Mouse (Mus musculus): ENCODE results near the gene Hist1h3e.

Gene Hist1h3e

DNA sequence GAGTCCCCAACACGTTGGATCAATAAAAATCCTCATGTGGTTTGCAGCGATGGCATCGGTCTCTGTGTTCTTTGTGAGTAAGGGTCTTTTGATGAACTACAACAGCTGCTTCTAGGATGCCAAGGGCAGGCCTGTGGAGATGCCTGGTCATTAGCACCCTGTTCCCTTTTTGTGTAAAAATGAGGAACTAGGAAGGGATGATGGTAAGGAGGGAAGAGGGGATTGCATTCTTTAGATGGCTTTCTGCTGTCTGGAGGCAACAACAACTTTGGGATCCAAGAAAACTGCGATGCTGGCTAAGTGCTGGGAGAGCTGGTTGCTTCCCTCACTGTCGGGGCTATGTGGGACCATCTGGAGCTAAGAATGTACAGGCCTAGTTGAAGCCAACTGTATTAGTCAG, 23.9 kb downstream of the Hist1h3e start:
- DNase-seq (ENCODE audit: low spot score in 2 of 2): no peak

DNA sequence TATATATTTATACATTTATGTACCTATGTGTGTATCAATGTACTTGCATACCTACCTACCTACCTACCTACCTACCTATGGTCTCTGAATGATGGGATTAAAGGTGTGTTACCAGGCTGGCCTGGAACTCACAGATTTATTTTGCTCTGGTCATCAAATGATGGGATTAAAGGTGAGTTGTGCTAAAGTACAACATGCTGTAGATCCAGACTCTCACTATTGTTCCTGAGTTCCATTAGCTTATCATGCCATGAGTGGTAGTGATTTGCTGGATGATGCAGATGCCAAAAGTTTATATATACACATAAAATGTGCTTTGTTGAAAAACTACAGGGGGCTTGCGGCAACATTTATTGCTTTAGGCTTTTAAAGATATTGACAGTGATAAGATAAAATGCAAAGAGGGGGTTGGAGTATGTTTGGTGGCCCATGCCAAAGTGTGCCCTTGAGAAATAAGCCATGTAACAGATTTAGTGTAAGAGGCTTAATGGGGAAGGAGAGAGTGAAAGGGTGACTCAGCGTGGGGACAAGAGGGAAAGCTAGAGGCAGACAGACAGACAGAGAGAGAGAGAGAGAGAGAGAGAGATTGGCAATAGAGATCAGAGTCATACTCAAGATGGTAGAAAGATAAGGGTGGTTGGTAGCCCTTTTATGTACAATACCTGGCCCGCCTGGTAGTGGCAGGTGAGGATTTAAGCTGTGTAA, 25.0 kb downstream of the Hist1h3e start:
- DNase-seq (ENCODE audit: low spot score in 2 of 2): no peak

DNA sequence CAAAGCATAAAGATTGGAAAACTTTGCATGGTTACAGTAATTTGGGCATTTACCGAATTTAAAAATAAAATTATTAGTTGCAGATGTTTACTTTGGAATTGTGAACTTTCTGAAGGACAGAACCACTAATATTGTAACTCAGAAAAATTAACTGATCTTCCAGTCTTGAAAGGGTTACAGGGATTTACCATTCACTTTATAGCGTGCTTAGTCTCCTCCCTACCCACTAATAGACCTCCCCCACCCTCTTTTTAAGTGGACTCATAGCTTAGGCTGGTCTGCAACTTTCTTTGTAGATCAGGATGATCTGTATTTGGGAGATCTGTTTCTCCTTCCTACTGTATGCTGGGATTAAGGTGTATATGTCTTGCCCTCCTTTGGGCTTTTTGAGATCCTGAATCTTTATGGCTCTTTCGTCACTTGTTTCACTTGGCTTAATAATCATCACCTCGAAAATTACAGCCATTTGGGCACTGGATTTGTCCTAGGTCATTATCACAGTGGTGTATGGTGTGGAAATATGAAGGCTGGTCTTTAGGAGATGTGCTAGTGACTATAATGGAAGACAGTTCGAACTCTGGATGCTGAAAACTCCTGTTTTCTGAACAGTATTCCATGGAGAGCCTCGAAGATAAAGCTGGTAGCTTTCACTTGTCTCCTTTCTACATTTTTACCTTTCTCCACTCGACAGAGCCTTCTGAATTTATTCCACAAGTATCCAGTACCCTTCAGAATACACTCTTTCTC, 25.9 kb downstream of the Hist1h3e start:
- no peak for DNase-seq (ENCODE audit: low spot score in 2 of 2)

DNA sequence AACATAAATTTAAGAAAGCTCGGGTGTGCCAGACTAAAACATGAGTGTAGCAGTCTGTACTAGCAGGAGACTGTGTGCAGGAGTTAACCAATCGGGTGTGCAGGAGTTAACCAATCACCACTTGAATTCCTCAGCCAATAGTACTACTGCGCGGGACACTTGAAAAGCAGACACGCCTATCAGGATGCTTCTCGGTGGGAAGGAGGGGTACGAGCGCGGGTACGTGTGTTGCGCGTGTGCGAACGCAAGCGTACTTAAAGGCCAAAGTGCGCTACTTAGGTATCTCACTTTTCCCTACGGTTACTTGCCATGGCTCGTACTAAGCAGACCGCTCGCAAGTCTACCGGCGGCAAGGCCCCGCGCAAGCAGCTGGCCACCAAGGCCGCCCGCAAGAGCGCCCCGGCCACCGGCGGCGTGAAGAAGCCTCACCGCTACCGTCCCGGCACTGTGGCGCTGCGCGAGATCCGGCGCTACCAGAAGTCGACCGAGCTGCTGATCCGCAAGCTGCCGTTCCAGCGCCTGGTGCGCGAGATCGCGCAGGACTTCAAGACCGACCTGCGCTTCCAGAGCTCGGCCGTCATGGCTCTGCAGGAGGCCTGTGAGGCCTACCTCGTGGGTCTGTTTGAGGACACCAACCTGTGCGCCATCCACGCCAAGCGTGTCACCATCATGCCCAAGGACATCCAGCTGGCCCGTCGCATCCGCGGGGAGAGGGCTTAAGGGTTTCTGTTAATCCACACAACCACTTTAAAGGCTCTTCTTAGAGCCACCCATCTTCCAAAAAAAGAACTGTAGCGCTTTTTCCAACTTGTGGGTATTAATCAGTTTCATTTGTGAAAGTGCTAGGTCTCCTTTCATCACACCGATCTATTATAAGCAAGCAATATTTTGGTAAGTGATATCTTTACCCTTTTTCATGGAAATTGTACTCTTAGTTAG, 26.8 kb downstream of the Hist1h3e start, which contains the start of gene Hist1h3g:
Gene Hist1h3g, plus strand, starts transcription at position 286 of the 939 bp plus-strand sequence.
- DNase-seq (ENCODE audit: low spot score in 2 of 2): peak; percentile 74 to 81

DNA sequence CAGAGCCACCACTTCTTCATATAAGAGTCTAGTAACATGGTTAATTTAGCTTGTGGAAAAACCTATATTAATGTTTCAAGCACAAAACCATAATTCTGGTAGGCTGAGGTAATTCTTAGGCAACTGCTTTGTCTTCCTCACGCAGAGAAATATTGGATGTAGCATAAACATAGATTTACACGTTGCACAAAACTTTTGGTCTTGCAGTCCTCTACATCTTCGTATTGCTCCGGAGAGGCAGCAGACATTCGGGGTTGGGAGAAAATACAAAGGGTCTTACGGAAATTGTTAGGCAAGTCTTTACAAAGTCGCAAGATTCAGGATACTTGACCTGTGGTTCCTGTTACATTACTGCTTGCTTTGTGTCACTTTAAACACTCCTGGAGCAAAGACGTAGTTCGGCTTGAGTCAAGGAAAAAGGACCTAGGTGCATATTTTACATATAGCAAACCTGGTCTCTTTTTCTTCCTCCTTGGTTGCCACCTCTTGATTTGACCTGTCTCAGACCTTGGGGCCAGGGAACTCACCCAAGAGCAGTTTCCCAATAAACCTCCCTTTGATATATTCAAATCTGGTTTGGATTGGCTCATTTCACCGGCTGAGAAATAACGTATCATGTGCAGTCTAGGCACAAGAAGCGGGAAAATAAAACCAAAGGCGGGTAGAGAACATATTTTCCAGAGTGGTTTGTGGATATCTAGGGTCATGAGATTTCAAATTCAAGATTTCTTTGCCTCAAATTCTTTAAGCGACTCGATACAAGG, 27.6 kb downstream of the Hist1h3e start:
- DNase-seq (ENCODE audit: low spot score in 2 of 2): no peak

DNA sequence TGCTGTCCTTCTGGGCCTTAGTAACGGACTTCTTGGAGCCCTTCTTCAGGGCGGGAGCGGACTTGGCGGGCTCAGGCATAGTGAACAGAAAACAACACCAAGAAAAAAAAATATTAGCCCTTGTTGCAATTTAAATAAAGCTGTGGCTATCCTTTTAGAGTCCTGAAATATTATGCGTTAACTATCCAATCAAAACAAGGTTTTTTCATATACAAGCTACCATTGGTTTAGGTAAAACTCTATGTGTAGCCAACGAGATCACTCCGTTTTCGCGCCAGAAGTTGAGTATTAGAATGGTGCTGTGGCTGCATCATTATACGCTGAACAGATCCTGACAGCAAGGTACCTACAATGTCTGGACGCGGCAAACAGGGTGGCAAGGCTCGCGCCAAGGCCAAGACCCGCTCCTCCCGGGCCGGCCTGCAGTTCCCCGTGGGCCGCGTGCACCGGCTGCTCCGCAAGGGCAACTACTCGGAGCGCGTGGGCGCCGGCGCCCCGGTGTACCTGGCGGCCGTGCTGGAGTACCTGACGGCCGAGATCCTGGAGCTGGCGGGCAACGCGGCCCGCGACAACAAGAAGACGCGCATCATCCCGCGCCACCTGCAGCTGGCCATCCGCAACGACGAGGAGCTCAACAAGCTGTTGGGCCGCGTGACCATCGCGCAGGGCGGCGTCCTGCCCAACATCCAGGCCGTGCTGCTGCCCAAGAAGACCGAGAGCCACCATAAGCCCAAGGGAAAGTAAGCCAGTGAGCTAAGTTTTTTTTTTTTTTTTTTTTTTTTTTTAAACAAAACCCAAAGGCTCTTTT, 28.4 kb downstream of the Hist1h3e start, which contains the start of gene Hist1h2af:
Gene Hist1h2af, plus strand, starts transcription at position 347 of the 808 bp plus-strand sequence.
- DNase-seq (ENCODE audit: low spot score in 2 of 2): peak; percentile 31 to 53

DNA sequence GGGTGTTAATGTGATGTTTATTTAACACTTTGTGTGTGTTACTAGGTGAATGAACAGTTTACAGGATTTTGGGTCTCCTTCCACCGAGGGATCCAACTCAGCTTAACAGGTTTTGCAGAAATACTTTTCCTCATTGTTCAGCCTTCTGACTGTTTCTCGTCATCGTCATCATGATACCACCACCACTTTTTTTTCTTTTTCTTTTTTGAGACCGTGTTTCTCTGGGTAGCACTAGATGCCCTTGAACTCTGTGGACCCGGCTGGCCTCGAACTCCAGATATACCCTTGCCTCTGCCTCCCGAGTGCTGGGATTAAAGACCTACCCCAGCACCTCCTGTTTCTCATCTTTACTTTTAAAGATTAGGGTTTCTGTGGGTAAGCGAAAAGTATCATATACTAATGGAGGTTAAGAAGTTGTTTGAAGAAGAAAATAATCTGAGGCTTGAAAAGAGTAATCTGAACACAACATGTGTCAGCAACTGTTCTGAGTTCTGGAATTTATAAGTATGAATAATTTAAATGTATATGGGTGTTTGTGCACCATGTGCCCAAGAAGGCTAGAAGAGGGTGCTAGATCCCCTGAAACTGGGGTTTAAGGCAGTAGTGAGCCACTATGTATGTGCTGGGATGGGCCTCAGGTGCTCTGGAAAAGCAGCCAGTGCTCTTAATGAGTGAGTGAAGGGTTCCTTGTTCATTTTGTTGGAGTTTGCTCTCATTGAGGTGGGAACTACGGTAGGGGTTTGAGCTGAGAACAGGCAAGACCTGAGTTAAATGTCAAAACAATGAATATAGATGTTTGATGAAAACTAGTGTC, 29.7 kb downstream of the Hist1h3e start:
- no peak for DNase-seq (ENCODE audit: low spot score in 2 of 2)

DNA sequence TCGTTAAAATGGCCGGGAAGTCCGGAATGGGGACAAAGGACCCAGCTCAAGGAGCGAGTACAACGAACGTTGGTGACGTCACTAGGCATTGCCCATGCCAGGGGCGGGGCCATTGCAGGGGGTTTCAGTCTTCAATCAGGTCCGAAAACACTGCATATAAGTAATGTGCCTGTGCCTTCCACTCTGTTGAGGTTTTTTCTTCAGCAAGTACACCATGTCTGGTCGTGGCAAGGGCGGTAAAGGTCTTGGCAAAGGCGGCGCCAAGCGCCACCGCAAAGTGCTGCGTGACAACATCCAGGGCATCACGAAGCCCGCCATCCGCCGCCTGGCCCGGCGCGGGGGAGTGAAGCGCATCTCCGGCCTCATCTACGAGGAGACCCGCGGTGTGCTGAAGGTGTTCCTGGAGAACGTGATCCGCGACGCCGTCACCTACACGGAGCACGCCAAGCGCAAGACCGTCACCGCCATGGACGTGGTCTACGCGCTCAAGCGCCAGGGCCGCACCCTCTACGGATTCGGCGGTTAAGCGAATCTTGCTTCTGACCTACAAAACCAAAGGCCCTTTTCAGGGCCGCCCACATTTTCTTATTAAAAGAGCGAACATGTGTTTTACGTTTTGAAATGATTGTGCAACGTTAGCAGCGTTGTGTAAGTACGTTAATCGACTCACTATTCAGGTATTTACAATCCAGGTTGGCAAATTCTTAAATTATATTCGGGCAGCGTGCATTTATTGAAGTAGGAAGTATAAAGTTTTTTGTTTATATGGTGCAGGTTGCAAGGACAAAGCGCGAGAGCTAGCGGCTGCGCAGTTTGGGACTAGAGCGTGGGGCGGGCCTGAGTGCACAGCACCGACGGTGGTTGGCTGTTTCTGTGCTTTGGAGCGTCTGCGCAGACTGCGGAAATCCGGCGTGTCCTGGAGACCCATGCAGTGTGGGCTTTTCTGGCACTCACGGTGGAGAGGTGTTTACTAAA, 31.0 kb downstream of the Hist1h3e start, which contains the start of gene Hist1h4h:
Gene Hist1h4h, plus strand, starts transcription at position 150 of the 975 bp plus-strand sequence.
- DNase-seq (ENCODE audit: low spot score in 2 of 2): peak; percentile 95 to 96

DNA sequence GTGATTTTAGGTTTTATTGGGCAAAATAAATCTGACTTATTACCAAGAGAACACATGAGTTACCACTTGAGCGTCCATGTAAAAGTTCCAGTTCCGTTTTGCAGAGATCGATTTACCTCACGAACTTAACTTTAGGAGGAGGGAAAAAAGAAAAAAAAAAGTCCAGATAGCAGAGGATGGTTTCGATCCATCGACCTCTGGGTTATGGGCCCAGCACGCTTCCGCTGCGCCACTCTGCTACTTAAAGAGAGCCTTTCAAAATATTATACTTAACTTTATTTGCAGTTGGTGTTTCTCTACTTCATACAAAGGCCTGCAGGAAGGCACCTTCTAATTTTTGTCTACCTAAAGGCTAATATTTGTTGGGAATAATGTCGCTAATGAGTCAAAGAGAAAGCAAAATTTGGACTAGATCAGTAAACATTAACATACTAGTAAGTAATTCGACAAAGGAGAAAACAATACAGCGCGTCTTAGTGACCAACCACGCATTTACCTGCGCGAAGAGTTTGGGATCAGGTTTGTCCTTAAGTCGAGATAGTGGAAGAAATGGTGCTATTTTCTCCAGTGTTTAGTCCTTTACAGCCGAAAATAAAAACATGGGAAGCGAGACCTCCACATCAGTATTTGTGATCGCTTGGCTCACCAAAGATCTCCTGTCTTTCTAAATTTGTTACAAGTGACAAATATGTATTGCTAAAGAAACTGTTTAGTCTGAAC, 31.8 kb downstream of the Hist1h3e start:
- peak; percentile 79 to 83 for DNase-seq (ENCODE audit: low spot score in 2 of 2)

DNA sequence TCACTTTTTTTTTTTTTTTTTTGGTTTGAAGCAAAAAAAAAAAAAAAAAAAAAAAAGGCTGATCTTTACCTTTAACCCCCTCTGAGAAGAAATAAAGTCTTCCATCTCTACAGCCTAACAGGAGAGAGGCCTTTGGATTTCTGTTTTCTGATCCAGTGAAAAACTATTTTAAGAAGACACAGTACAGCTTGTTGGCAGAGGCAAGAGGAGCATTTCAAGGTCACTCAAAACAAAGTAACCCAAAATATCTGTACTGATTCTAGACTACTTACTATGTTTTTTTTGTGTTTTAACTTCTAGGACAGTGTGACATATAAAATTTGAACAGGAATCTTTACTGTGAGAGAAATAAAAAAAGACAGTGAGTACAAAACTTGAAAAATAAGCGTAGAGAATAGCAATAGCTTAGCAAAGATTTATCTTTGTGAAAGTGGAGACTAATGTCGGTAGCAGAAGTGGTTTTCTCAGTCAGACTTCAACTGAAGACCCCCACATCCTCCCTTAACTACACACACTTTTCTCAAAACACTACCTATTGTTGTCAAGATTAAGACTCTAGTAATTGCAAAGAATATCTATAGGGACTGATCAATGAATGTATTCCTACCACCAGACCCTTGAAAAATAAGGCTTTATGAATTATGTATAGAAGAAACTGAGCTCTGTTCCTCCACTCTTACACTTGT, 32.5 kb downstream of the Hist1h3e start:
- no peak for DNase-seq (ENCODE audit: low spot score in 2 of 2)

DNA sequence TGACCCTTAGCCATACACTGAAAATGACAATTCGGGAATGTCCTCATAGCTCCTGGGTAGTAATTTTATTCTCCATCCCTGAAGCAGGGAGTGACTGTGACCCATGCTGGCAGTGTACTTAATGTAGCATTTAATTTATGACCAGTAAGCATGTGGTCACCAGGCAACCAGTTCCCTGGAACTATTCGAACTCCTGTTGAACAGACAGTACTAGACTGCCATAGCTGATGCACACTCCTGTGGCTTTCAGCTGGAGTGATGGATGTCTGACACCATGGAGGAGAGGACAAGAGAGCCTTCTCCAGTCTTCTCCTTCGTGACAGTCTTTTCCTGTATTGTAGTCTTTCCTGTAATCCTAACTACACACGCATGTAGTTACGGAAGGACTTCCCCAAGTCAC, 33.2 kb downstream of the Hist1h3e start:
- DNase-seq (ENCODE audit: low spot score in 2 of 2): no peak

DNA sequence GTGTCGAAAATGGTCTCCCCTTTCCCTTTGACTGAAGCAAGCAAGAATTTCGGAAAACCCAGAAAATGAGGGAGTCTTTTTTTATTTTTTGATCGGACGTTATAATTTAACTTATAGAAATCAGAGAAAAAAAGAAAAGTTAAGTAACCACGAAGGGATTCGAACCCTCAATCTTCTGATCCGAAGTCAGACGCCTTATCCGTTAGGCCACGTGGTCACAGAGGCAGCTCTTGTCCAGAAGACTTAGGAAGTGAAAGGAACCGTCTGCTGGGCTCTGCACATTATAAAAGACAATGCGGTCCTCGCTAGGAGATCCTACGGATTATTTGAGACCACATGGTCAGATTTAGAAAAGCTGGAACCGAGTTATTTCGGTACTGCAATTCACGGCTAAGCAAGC, 35.9 kb downstream of the Hist1h3e start:
- peak; percentile 89 for DNase-seq (ENCODE audit: low spot score in 2 of 2)

DNA sequence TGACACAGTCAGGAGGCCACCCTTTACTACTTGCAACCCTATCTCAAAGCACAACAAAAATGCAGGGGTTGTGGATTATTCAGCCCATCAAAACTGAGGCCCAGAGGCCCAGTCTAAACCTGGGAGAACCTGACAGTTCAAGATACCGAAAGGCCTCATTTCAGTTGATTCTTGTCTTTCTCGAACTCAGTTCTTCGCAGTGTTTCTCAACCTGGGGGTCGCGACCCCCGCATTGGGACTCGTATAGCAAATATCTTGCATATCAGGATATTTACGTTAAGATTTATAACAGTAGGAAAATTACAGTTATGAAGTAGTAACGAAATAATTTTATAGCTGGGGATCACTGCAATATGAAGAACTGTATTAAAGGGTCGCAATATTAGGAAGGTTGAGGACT, 36.3 kb downstream of the Hist1h3e start:
- DNase-seq (ENCODE audit: low spot score in 2 of 2): no peak

DNA sequence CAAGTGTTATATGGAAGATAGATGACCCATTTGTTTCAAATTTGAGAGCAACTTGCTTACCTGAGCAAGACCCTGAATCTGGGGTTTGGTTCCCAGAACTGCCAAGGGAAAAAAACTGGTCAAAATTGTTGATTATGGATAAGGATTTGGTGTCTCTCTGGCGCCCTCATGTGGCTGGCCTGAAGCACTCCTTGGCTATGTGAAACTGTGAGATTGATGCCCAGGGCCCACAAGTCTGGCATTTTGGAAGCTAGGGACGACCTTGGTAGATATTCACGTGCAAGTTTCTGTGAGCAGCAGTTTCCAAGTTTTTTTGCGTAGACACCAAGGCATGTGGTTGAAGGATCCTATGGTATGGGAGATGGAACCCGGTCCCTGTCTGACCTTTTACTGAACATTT, 37.5 kb downstream of the Hist1h3e start:
- DNase-seq (ENCODE audit: low spot score in 2 of 2): peak; percentile 71 to 80

DNA sequence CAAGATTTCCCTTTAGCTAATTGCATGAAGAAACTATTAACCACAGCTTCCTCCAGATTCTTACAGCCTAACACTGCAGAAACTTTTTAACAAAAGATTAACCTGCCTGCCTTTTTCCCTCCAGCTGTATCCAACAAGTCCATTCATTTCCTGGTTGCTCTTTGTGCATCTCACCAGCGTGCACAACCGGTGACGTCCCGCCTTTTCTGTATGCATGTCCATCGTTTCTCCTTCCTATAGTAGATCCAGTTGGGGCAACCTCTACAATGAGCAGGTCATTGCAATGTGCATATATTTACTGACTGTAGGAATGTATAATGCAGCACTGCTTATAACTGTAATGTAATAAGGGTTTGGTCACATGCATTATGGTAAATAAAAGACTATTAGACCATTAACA, 38.2 kb downstream of the Hist1h3e start:
- DNase-seq (ENCODE audit: low spot score in 2 of 2): no peak

DNA sequence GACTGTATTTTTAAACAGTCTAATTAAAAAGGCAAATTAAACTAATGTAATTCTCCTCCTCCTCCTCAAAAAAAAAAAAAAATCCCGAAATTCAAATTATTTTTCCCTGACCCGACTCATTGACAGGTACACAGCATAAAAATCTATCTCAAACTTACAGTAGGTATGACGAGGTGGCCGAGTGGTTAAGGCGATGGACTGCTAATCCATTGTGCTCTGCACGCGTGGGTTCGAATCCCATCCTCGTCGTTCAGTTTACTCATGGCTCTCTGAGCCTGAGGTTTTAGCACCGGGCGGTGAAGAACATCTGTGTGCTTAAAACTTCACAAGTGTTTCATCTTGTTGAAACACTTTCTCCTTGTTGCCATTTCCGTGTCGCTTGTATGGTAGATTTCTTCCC, 40.5 kb downstream of the Hist1h3e start:
- peak; percentile 83 to 87 for DNase-seq (ENCODE audit: low spot score in 2 of 2)

DNA sequence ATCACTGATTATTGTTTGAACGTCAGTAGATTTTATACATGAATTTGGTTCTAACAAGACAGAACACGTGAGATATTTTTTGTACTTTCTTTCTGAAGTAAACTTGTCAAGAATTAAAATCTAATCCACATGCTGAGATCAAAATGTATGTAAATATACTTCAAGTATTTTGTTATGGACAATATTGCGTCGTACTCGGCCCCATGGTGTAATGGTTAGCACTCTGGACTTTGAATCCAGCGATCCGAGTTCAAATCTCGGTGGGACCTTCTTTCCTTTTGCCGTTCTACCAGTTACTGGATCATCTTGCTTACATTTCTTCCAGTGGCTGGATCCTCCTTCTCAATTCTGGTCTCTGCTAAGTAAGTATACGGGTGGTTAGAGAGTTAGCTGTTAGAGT, 42.8 kb downstream of the Hist1h3e start:
- peak; percentile 83 to 84 for DNase-seq (ENCODE audit: low spot score in 2 of 2)

Measured in natural killer cell, adult 2 months (primary cell).